Mouse (Mus musculus): ENCODE results near the gene Lzts3. TPM values are rescaled to one million over a fixed set of nuclear protein-coding genes. Genes with fewer than 3 reads are reported as not detected.

Gene Lzts3
- total and polyA plus RNA-seq, 2 experiments from 2014 or later, result 20.0 to 76.8 TPM

GRCm38 (mm10) chr2:130667559-130667958 is 25.0 kb upstream of the Lzts3 start, which contains the start of gene Itpa:
Gene Itpa (plus strand): TSS chr2:130667610.
- DNase-seq (ENCODE audit: low spot score), result peak; percentile 96
- 1% methylated on average over 31 of the region's 31 CpGs for WGBS
- Histone ChIP-seq H3K9ac (replicated peaks; ENCODE audit: low read length) (peak within 1 kb of the TSS; percentile 67), H3K27me3 (ENCODE audit: insufficient read depth, low read length) (no peaks in the 10 kb centered on the region), H3K36me3 (ENCODE audit: insufficient read depth, low read length) (no peaks in the 10 kb centered on the region; the same call in 1 of the 2 replicates), H3K9me3 (ENCODE audit: low read length) (no peaks in the 10 kb centered on the region), H3K27ac (peak within 1 kb of the TSS; percentile 78), H3K4me1 (ENCODE audit: insufficient read depth, low read length) (peaks cover 7% of the 10 kb centered on the region; the same call in 1 of the 2 replicates), H3K4me3 (ENCODE audit: low read length) (peak within 1 kb of the TSS; percentile 61), H3K4me2 (ENCODE audit: low read depth, low read length) (peak within 1 kb of the TSS; percentile 71)
- ATAC-seq, result peak; percentile 75
- peak; percentile 79 for TF ChIP-seq CTCF (IDR thresholded peaks at IDR 0.05; ENCODE audit: low read depth)

- peaks cover 17% of the 10 kb centered on the region for H3K36me3 ChIP-seq (ENCODE audit: insufficient read depth, low read length)
- peak within 1 kb of the TSS; percentile 42 for H3K4me3 ChIP-seq (ENCODE audit: low read length)
- peak within 1 kb of the TSS; percentile 61 for H3K9ac ChIP-seq (replicated peaks; ENCODE audit: low read length)
- peak within 1 kb of the TSS; percentile 96 for H3K27ac ChIP-seq
- peak within 1 kb of the TSS; percentile 61 for H3K4me2 ChIP-seq (ENCODE audit: low read depth, low read length)
- ATAC-seq (peak; percentile 97), DNase-seq (ENCODE audit: low spot score) (peak; percentile 98)
- H3K9me3 ChIP-seq (ENCODE audit: low read length), result no peaks in the 10 kb centered on the region
- peaks cover 7% of the 10 kb centered on the region; the same call in 1 of the 2 replicates for H3K4me1 ChIP-seq (ENCODE audit: insufficient read depth, low read length)
- under 1% methylated on average over 40 of the region's 40 CpGs for WGBS
- TF ChIP-seq CTCF (IDR thresholded peaks at IDR 0.05; ENCODE audit: low read depth), result peak; percentile 53
- H3K27me3 ChIP-seq (ENCODE audit: insufficient read depth, low read length), result no peaks in the 10 kb centered on the region
Measured at GRCm38 (mm10) chr2:130664102-130664701, 21.6 kb upstream of the Lzts3 start, which contains the start of gene Ddrgk1. Gene Ddrgk1 (minus strand): TSS chr2:130664659.

GRCm38 (mm10) chr2:130663342-130663741 is 20.7 kb upstream of the Lzts3 start:
- no peak for TF ChIP-seq CTCF (IDR thresholded peaks at IDR 0.05; ENCODE audit: low read depth)
- Histone ChIP-seq H3K36me3 (ENCODE audit: insufficient read depth, low read length) (peaks cover 25% of the 10 kb centered on the region), H3K9ac (replicated peaks; ENCODE audit: low read length) (peak overlapping the region; percentile 61), H3K4me1 (ENCODE audit: insufficient read depth, low read length) (peaks cover 7% of the 10 kb centered on the region; the same call in 1 of the 2 replicates), H3K4me2 (ENCODE audit: low read depth, low read length) (peak overlapping the region; percentile 61), H3K27ac (no peak overlapping the region), H3K4me3 (ENCODE audit: low read length) (peak overlapping the region; percentile 42), H3K27me3 (ENCODE audit: insufficient read depth, low read length) (no peaks in the 10 kb centered on the region), H3K9me3 (ENCODE audit: low read length) (no peaks in the 10 kb centered on the region)
- ATAC-seq, result no peak
- no peak for DNase-seq (ENCODE audit: low spot score)
- WGBS, result 88% methylated on average over 11 of the region's 11 CpGs

- no peak overlapping the region for H3K9ac ChIP-seq (replicated peaks; ENCODE audit: low read length)
- no peak overlapping the region for H3K27ac ChIP-seq
- peaks cover 5% of the 10 kb centered on the region; the same call in 1 of the 2 replicates for H3K4me1 ChIP-seq (ENCODE audit: insufficient read depth, low read length)
- no peaks in the 10 kb centered on the region for H3K27me3 ChIP-seq (ENCODE audit: insufficient read depth, low read length)
- ATAC-seq (no peak), DNase-seq (ENCODE audit: low spot score) (no peak)
- WGBS, result 94% methylated on average over 10 of the region's 10 CpGs
- no peak overlapping the region for H3K4me3 ChIP-seq (ENCODE audit: low read length)
- no peaks in the 10 kb centered on the region for H3K9me3 ChIP-seq (ENCODE audit: low read length)
- H3K4me2 ChIP-seq (ENCODE audit: low read depth, low read length), result no peak overlapping the region
- TF ChIP-seq CTCF (IDR thresholded peaks at IDR 0.05; ENCODE audit: low read depth), result no peak
- H3K36me3 ChIP-seq (ENCODE audit: insufficient read depth, low read length), result peaks cover 72% of the 10 kb centered on the region
Measured at GRCm38 (mm10) chr2:130658530-130658929, 15.9 kb upstream of the Lzts3 start.

GRCm38 (mm10) chr2:130657541-130657940 is 14.9 kb upstream of the Lzts3 start:
- WGBS, result 92% methylated on average over 6 of the region's 6 CpGs
- no peaks in the 10 kb centered on the region for H3K27me3 ChIP-seq (ENCODE audit: insufficient read depth, low read length)
- H3K9ac ChIP-seq (replicated peaks; ENCODE audit: low read length), result no peak overlapping the region
- H3K4me1 ChIP-seq (ENCODE audit: insufficient read depth, low read length), result no peaks in the 10 kb centered on the region
- DNase-seq (ENCODE audit: low spot score) (no peak), ATAC-seq (no peak)
- H3K4me2 ChIP-seq (ENCODE audit: low read depth, low read length), result no peak overlapping the region
- no peak overlapping the region for H3K4me3 ChIP-seq (ENCODE audit: low read length)
- peaks cover 72% of the 10 kb centered on the region for H3K36me3 ChIP-seq (ENCODE audit: insufficient read depth, low read length)
- no peaks in the 10 kb centered on the region for H3K9me3 ChIP-seq (ENCODE audit: low read length)
- no peak overlapping the region for H3K27ac ChIP-seq
- no peak for TF ChIP-seq CTCF (IDR thresholded peaks at IDR 0.05; ENCODE audit: low read depth)

GRCm38 (mm10) chr2:130656536-130656935 is 13.9 kb upstream of the Lzts3 start:
- ATAC-seq (no peak), DNase-seq (ENCODE audit: low spot score) (no peak)
- 95% methylated on average over 9 of the region's 9 CpGs for WGBS

More at GRCm38 (mm10) chr2:130656536-130656935, 13.9 kb upstream of the Lzts3 start:
- no peak overlapping the region for H3K9ac ChIP-seq (replicated peaks; ENCODE audit: low read length)
- no peaks in the 10 kb centered on the region for H3K4me1 ChIP-seq (ENCODE audit: insufficient read depth, low read length)
- no peaks in the 10 kb centered on the region for H3K9me3 ChIP-seq (ENCODE audit: low read length)
- TF ChIP-seq CTCF (IDR thresholded peaks at IDR 0.05; ENCODE audit: low read depth), result no peak
- H3K4me3 ChIP-seq (ENCODE audit: low read length), result no peak overlapping the region
- H3K36me3 ChIP-seq (ENCODE audit: insufficient read depth, low read length), result peaks cover 66% of the 10 kb centered on the region
- H3K27me3 ChIP-seq (ENCODE audit: insufficient read depth, low read length), result no peaks in the 10 kb centered on the region
- no peak overlapping the region for H3K4me2 ChIP-seq (ENCODE audit: low read depth, low read length)
- no peak overlapping the region for H3K27ac ChIP-seq

All from hindbrain, postnatal 0 days (tissue).